ENCODE assay signal across 21 mouse cellular contexts in genomic region chr3:37903482-37903881, GRCm38 (mm10).
DNase-seq lines count a peak whose midpoint lies in the region; ATAC-seq and TF ChIP-seq lines count a peak whose summit lies in the region.
"Had no signal": no experiment of that assay in that cellular context is flagged by ENCODE, and none has a peak within 500 bp of the region (broad histone marks: within the 10 kb centered on the region; RNA-seq: fewer than 3 reads in every experiment).

No protein-coding gene starts in this region.

- intact Hi-C loops in heart, adult 2 months (cut with DNase I): no loop called here

- peaks cover 19% of the 10 kb centered on the region for H3K4me1 ChIP-seq in heart, adult 2 months (ENCODE audit: control insufficient read depth, insufficient read depth, low read length)
- H3K4me1 ChIP-seq in heart, embryonic 10.5 days: peaks cover 18% of the 10 kb centered on the region
- H3K4me1 ChIP-seq in midbrain, embryonic 11.5 days (ENCODE audit: control insufficient read depth, insufficient read depth, low read length): peaks cover 3% of the 10 kb centered on the region; the same call in 1 of the 2 replicates
- no peaks in the 10 kb centered on the region for H3K4me1 ChIP-seq in midbrain, embryonic 16.5 days (ENCODE audit: control insufficient read depth, insufficient read depth, low read length)

- H3K9me3 ChIP-seq in heart, embryonic 10.5 days: no peaks in the 10 kb centered on the region
- H3K9me3 ChIP-seq in midbrain, embryonic 11.5 days (ENCODE audit: control insufficient read depth, low read length): no peaks in the 10 kb centered on the region
- H3K9me3 ChIP-seq in midbrain, embryonic 16.5 days (replicated peaks; ENCODE audit: control insufficient read depth, low read length, poor library complexity, severe bottlenecking): no peaks in the 10 kb centered on the region
- H3K9me3 ChIP-seq: embryonic facial prominence, embryonic 15.5 days; forebrain, embryonic 10.5 days; hindbrain, embryonic 12.5 days; kidney, embryonic 15.5 days; liver, embryonic 15.5 days; megakaryocyte, embryonic 14.5 days had no signal

- H3K27me3 ChIP-seq in heart, adult 2 months (ENCODE audit: control insufficient read depth, insufficient read depth, low read length): no peaks in the 10 kb centered on the region
- no peaks in the 10 kb centered on the region for H3K27me3 ChIP-seq in heart, embryonic 10.5 days (ENCODE audit: insufficient read depth, poor library complexity, severe bottlenecking)
- no peaks in the 10 kb centered on the region for H3K27me3 ChIP-seq in midbrain, embryonic 11.5 days (ENCODE audit: control insufficient read depth, insufficient read depth, low read length)
- no peaks in the 10 kb centered on the region for H3K27me3 ChIP-seq in midbrain, embryonic 16.5 days (ENCODE audit: control insufficient read depth, insufficient read depth, low read depth, low read length)
- H3K27me3 ChIP-seq: embryonic facial prominence, embryonic 15.5 days; kidney, embryonic 15.5 days; liver, embryonic 15.5 days had no signal

- 60% methylated on average over 3 of the region's 3 CpGs for WGBS in heart, adult 2 months
- WGBS in heart, embryonic 10.5 days: 73% methylated on average over 3 of the region's 3 CpGs
- 81% methylated on average over 3 of the region's 3 CpGs for WGBS in midbrain, embryonic 11.5 days
- 77% methylated on average over 3 of the region's 3 CpGs for WGBS in midbrain, embryonic 16.5 days

- H3K27ac ChIP-seq in heart, adult 2 months: no peak overlapping the region
- H3K27ac ChIP-seq in heart, embryonic 10.5 days: no peak overlapping the region
- H3K27ac ChIP-seq in midbrain, embryonic 11.5 days (ENCODE audit: low read depth, low read length): no peak overlapping the region
- H3K27ac ChIP-seq in midbrain, embryonic 16.5 days (ENCODE audit: low read length): no peak overlapping the region
- H3K27ac ChIP-seq: embryonic facial prominence, embryonic 15.5 days; forebrain, embryonic 10.5 days; hindbrain, embryonic 12.5 days; kidney, embryonic 15.5 days; liver, embryonic 15.5 days had no signal

- DNase-seq in heart, adult 2 months: peak; percentile 52 to 56
- DNase-seq in heart, embryonic 10.5 days (ENCODE audit: low spot score): no peak
- peak; percentile 57 for DNase-seq in midbrain, embryonic 11.5 days (ENCODE audit: low spot score, missing footprints)
- DNase-seq in heart, postnatal 4 days: peak; percentile 2
- no peak for DNase-seq in cerebellum, postnatal 10 days
- no peak for DNase-seq in thymus, postnatal 0 days (ENCODE audit: low spot score)
- DNase-seq: cerebellum, postnatal 14 days; embryo, embryonic 11 days; layer of hippocampus, postnatal 36 days; left cerebral cortex, postnatal 4 days; right cerebral cortex, adult 18-20 months; spleen, adult 18-20 months; thymus, adult 18-20 months had no signal

- no peak overlapping the region for H3K4me2 ChIP-seq in midbrain, embryonic 11.5 days
- H3K4me2 ChIP-seq in midbrain, embryonic 16.5 days (ENCODE audit: low read length): no peak overlapping the region
- H3K4me2 ChIP-seq: embryonic facial prominence, embryonic 15.5 days; hindbrain, embryonic 12.5 days; kidney, embryonic 15.5 days; liver, embryonic 15.5 days had no signal

- TF ChIP-seq POLR2A in heart, adult 2 months (IDR thresholded peaks at IDR 0.05; ENCODE audit: insufficient read depth, low read depth, low read length): no peak

- H3K9ac ChIP-seq in heart, adult 2 months (ENCODE audit: low read depth, low read length): no peak overlapping the region
- no peak overlapping the region for H3K9ac ChIP-seq in midbrain, embryonic 11.5 days (ENCODE audit: low read length)
- H3K9ac ChIP-seq in midbrain, embryonic 16.5 days (ENCODE audit: low read depth, low read length): no peak overlapping the region
- H3K9ac ChIP-seq: embryonic facial prominence, embryonic 15.5 days; hindbrain, embryonic 12.5 days; kidney, embryonic 15.5 days; liver, embryonic 15.5 days had no signal

- no peaks in the 10 kb centered on the region for H3K36me3 ChIP-seq in heart, adult 2 months (ENCODE audit: control insufficient read depth, insufficient read depth, low read length)
- H3K36me3 ChIP-seq in heart, embryonic 10.5 days: no peaks in the 10 kb centered on the region
- no peaks in the 10 kb centered on the region for H3K36me3 ChIP-seq in midbrain, embryonic 11.5 days (ENCODE audit: control insufficient read depth, insufficient read depth, low read length)
- no peaks in the 10 kb centered on the region for H3K36me3 ChIP-seq in midbrain, embryonic 16.5 days (ENCODE audit: control insufficient read depth, insufficient read depth, low read length)
- H3K36me3 ChIP-seq: embryonic facial prominence, embryonic 15.5 days; forebrain, embryonic 10.5 days; hindbrain, embryonic 12.5 days; kidney, embryonic 15.5 days; liver, embryonic 15.5 days had no signal

- TF ChIP-seq EP300 in heart, adult 2 months (IDR thresholded peaks at IDR 0.05; ENCODE audit: insufficient read depth, low read depth, low read length): no peak

- H3K79me2 ChIP-seq in heart, adult 2 months (replicated peaks; ENCODE audit: control insufficient read depth, insufficient read depth, low read length): no peaks in the 10 kb centered on the region

- ATAC-seq in midbrain, embryonic 11.5 days (ENCODE audit: low FRiP score): no peak
- ATAC-seq in midbrain, embryonic 16.5 days: no peak
- ATAC-seq: inflammation-experienced regulatory T-cells, adult 6 months had no signal

- no peak for TF ChIP-seq CTCF in heart, adult 2 months (IDR thresholded peaks at IDR 0.05)

- no peak overlapping the region for H3K4me3 ChIP-seq in heart, adult 2 months
- no peak overlapping the region for H3K4me3 ChIP-seq in heart, embryonic 10.5 days
- no peak overlapping the region for H3K4me3 ChIP-seq in midbrain, embryonic 11.5 days (ENCODE audit: low read depth, low read length)
- no peak overlapping the region for H3K4me3 ChIP-seq in midbrain, embryonic 16.5 days (ENCODE audit: low read depth, low read length)
- H3K4me3 ChIP-seq: embryonic facial prominence, embryonic 15.5 days; forebrain, embryonic 10.5 days; hindbrain, embryonic 12.5 days; kidney, embryonic 15.5 days; liver, embryonic 15.5 days; megakaryocyte, embryonic 14.5 days had no signal

Comparison
In these comparisons a context has a peak if more than half of its experiments do, and no peak if none do; other contexts are left out.
1. DNase-seq: peak in heart, adult 2 months (2 of 2), midbrain, embryonic 11.5 days (single experiment) and heart, postnatal 4 days (single experiment); none in heart, embryonic 10.5 days (single experiment), cerebellum, postnatal 10 days (0 of 2) and thymus, postnatal 0 days (single experiment).